Mouse (Mus musculus): Measurements from ENCODE around the gene Camk1d. TPM values are rescaled to one million over a fixed set of nuclear protein-coding genes. Genes with fewer than 3 reads are reported as not detected.

Gene Camk1d
- total RNA-seq, 1 experiment, result 12.5 TPM

DNA sequence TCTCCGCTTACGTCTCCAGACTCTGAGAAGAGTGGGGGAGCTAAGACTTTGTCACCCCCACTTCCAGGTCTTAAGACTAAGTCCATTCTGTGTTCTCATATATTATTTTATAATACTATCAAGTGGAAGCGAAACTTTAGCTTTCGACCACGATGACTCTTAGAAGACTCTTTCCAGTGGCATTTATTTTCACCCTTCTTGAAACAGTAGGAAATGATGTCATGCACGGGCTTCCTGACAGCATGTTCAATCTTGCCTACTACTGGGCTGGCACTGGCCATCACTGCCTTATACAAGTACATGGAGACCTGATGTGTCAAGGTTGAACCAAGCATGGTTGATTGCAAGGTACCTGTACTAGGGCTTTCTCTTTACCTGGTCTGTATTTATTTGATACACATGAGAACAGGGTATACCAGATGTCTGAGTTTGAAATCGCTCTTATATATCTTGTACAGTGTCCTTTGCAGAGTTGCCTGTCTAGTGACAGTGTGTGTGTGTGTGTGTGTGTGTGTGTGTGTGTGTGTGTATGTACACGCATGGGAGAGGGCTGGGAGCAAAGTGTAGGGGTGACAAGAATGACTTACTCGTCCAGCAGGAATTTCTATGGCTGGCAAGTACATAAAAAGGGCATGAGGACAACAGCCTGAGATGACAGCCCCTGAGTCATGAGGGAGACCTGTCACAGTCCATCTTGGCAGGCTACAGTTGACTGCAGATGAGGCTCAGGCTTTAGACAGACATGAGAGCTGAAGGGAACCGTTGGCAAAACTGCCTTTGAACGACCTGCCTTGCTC is 417.4 kb downstream of the Camk1d start:
- DNase-seq (ENCODE audit: low read depth, low spot score), result no peak
- Histone ChIP-seq H3K4me1 (ENCODE audit: control insufficient read depth in 2 of 2, insufficient read depth in 2 of 2, low read length in 2 of 2, poor library complexity in 1 of 2) (0 out of 4 replicates have a peak, but pooled peaks cover 0 to 2% of the 10 kb centered on the region in 2 experiments), H3K9ac (ENCODE audit: insufficient read depth, low read depth, low read length, poor library complexity, severe bottlenecking) (no peak overlapping the region), H3K36me3 (ENCODE audit: control insufficient read depth, insufficient read depth, low read length, poor library complexity, severe bottlenecking) (peaks cover 11% of the 10 kb centered on the region; the same call in 1 of the 2 replicates), H3K4me3 (ENCODE audit: insufficient read depth in 1 of 2, low read depth in 1 of 2, low read length in 2 of 2, poor library complexity in 1 of 2, severe bottlenecking in 1 of 2) (no peak overlapping the region), H3K9me3 (ENCODE audit: control insufficient read depth, insufficient read depth, low read depth, low read length) (no peaks in the 10 kb centered on the region), H3K27ac (ENCODE audit: insufficient read depth, low read depth, low read length, poor library complexity, severe bottlenecking) (no peak overlapping the region)
- in situ Hi-C loops (cut with MboI; ENCODE audit: low sequenced_read_pairs in 2 of 2, unreplicated experiment in 2 of 2), result no loop called here
- TF ChIP-seq ZNF384 (IDR thresholded peaks at IDR 0.05; ENCODE audit: low read depth, low read length), result no peak
- no peak for TF ChIP-seq ZC3H11A (IDR thresholded peaks at IDR 0.05; ENCODE audit: borderline replicate concordance, low read depth, low read length)
- TF ChIP-seq HCFC1 (IDR thresholded peaks at IDR 0.05; ENCODE audit: borderline replicate concordance, insufficient read depth, low read length), result no peak

DNA sequence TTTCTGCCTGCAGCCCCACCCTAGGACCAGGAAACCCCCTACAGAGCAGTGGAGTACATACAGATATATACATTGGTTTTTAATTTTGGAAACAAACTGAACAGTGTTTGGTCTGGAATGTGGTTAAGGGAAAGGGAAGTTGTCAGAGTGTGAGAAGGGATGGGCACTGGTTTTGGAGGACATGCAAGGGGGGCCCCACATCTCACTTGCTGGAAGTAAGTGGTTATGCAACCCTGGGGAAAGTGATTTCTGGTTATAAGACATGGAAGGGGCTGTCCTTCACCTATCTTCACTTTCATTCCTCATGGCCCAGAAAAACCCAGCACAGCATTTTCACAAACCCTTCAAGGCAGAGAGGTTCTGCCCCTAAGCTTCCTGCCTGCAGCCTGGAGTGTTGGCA is 419.2 kb downstream of the Camk1d start:
- Histone ChIP-seq H3K36me3 (ENCODE audit: control insufficient read depth, insufficient read depth, low read length, poor library complexity, severe bottlenecking) (peaks cover 9% of the 10 kb centered on the region; the same call in 1 of the 2 replicates), H3K4me1 (ENCODE audit: control insufficient read depth in 2 of 2, insufficient read depth in 2 of 2, low read length in 2 of 2, poor library complexity in 1 of 2) (0 out of 4 replicates have a peak, but pooled peaks cover 0 to 2% of the 10 kb centered on the region in 2 experiments), H3K4me3 (ENCODE audit: insufficient read depth in 1 of 2, low read depth in 1 of 2, low read length in 2 of 2, poor library complexity in 1 of 2, severe bottlenecking in 1 of 2) (no peak overlapping the region), H3K9me3 (ENCODE audit: control insufficient read depth, insufficient read depth, low read depth, low read length) (no peaks in the 10 kb centered on the region), H3K27ac (ENCODE audit: insufficient read depth, low read depth, low read length, poor library complexity, severe bottlenecking) (no peak overlapping the region), H3K9ac (ENCODE audit: insufficient read depth, low read depth, low read length, poor library complexity, severe bottlenecking) (no peak overlapping the region)
- no peak for TF ChIP-seq MAFK (IDR thresholded peaks at IDR 0.05; ENCODE audit: insufficient read depth, low read depth, low read length)
- TF ChIP-seq HCFC1 (IDR thresholded peaks at IDR 0.05; ENCODE audit: borderline replicate concordance, insufficient read depth, low read length), result no peak
- TF ChIP-seq ZNF384 (IDR thresholded peaks at IDR 0.05; ENCODE audit: low read depth, low read length), result no peak
- TF ChIP-seq ZC3H11A (IDR thresholded peaks at IDR 0.05; ENCODE audit: borderline replicate concordance, low read depth, low read length), result no peak
- TF ChIP-seq CHD2 (IDR thresholded peaks at IDR 0.05; ENCODE audit: low read depth, low read length), result no peak
- DNase-seq (ENCODE audit: low read depth, low spot score), result no peak
- in situ Hi-C loops (cut with MboI; ENCODE audit: low sequenced_read_pairs in 2 of 2, unreplicated experiment in 2 of 2), result no loop called here

DNA sequence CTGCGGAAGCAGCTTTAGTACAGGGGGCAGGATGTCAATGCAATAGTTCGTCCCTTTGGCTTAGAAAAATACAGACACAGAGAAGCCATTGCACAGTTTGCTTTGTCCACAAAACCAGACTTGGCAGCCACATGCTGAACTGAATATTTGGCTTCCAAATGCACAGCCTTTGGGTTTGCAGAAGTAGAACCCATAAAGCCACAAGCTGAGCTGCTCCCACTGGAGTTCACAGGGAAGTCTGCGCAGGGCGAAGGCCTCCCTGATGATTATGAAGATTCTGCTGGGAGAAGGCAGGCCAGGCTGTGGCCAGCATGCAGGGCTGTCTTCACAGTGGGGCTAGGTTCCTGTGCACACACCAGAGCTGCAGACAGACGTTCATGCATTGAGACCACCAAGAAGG is 419.9 kb downstream of the Camk1d start:
- Histone ChIP-seq H3K36me3 (ENCODE audit: control insufficient read depth, insufficient read depth, low read length, poor library complexity, severe bottlenecking) (peaks cover 9% of the 10 kb centered on the region; the same call in 1 of the 2 replicates), H3K27ac (ENCODE audit: insufficient read depth, low read depth, low read length, poor library complexity, severe bottlenecking) (no peak overlapping the region), H3K4me3 (ENCODE audit: insufficient read depth in 1 of 2, low read depth in 1 of 2, low read length in 2 of 2, poor library complexity in 1 of 2, severe bottlenecking in 1 of 2) (no peak overlapping the region), H3K4me1 (ENCODE audit: control insufficient read depth in 2 of 2, insufficient read depth in 2 of 2, low read length in 2 of 2, poor library complexity in 1 of 2) (0 out of 4 replicates have a peak, but pooled peaks cover 0 to 2% of the 10 kb centered on the region in 2 experiments), H3K9ac (ENCODE audit: insufficient read depth, low read depth, low read length, poor library complexity, severe bottlenecking) (no peak overlapping the region), H3K9me3 (ENCODE audit: control insufficient read depth, insufficient read depth, low read depth, low read length) (no peaks in the 10 kb centered on the region)
- TF ChIP-seq ZC3H11A (IDR thresholded peaks at IDR 0.05; ENCODE audit: borderline replicate concordance, low read depth, low read length), result no peak
- TF ChIP-seq CHD2 (IDR thresholded peaks at IDR 0.05; ENCODE audit: low read depth, low read length), result no peak
- no peak for TF ChIP-seq HCFC1 (IDR thresholded peaks at IDR 0.05; ENCODE audit: borderline replicate concordance, insufficient read depth, low read length)
- no peak for TF ChIP-seq MAFK (IDR thresholded peaks at IDR 0.05; ENCODE audit: insufficient read depth, low read depth, low read length)
- TF ChIP-seq ZNF384 (IDR thresholded peaks at IDR 0.05; ENCODE audit: low read depth, low read length), result no peak
- in situ Hi-C loops (cut with MboI; ENCODE audit: low sequenced_read_pairs in 2 of 2, unreplicated experiment in 2 of 2), result no loop called here
- DNase-seq (ENCODE audit: low read depth, low spot score), result no peak

DNA sequence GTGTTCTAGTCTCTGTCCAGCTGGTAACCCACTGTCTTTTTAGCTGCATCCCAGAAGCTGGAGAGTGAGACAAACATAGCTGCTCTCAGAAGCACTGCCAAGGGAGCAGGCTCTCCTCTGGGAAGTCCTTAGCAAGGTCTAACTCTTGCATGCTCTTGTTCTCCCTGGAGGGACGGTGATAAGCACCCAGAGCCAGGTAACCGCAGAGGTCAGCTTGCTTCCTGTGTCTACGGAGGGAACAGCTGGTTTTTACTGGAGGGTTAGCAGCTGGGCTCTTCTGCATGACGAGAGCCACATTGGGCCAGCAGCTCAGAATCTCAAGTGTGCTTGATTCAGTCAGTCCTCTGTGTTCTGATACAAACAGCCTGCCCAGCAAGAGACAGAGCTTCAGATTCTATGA is 425.7 kb downstream of the Camk1d start:
- no peak overlapping the region for H3K27ac ChIP-seq (ENCODE audit: insufficient read depth, low read depth, low read length, poor library complexity, severe bottlenecking)
- H3K4me1 ChIP-seq (ENCODE audit: control insufficient read depth in 2 of 2, insufficient read depth in 2 of 2, low read length in 2 of 2, poor library complexity in 1 of 2), result peaks cover 0 to 3% of the 10 kb centered on the region in 2 experiments; a peak in 1 of 4 replicates
- no peak for TF ChIP-seq MAFK (IDR thresholded peaks at IDR 0.05; ENCODE audit: insufficient read depth, low read depth, low read length)
- no peak for TF ChIP-seq CHD2 (IDR thresholded peaks at IDR 0.05; ENCODE audit: low read depth, low read length)
- no peak for TF ChIP-seq HCFC1 (IDR thresholded peaks at IDR 0.05; ENCODE audit: borderline replicate concordance, insufficient read depth, low read length)
- no peak for TF ChIP-seq ZNF384 (IDR thresholded peaks at IDR 0.05; ENCODE audit: low read depth, low read length)
- TF ChIP-seq ZC3H11A (IDR thresholded peaks at IDR 0.05; ENCODE audit: borderline replicate concordance, low read depth, low read length), result no peak
- H3K9ac ChIP-seq (ENCODE audit: insufficient read depth, low read depth, low read length, poor library complexity, severe bottlenecking), result no peak overlapping the region
- H3K9me3 ChIP-seq (ENCODE audit: control insufficient read depth, insufficient read depth, low read depth, low read length), result no peaks in the 10 kb centered on the region
- no peak overlapping the region for H3K4me3 ChIP-seq (ENCODE audit: insufficient read depth in 1 of 2, low read depth in 1 of 2, low read length in 2 of 2, poor library complexity in 1 of 2, severe bottlenecking in 1 of 2)
- in situ Hi-C loops (cut with MboI; ENCODE audit: low sequenced_read_pairs in 2 of 2, unreplicated experiment in 2 of 2), result no loop called here
- H3K36me3 ChIP-seq (ENCODE audit: control insufficient read depth, insufficient read depth, low read length, poor library complexity, severe bottlenecking), result no peaks in the 10 kb centered on the region
- no peak for DNase-seq (ENCODE audit: low read depth, low spot score)
